Mouse (Mus musculus): ENCODE measurements around the gene Tsc2. TPM values are rescaled to one million over a fixed set of nuclear protein-coding genes. Genes with fewer than 3 reads are reported as not detected.
A peak's percentile ranks its signal among the peaks of the same experiment; 100 is the strongest.

The Tsc2 gene
- polyA plus RNA-seq, 1 experiment from 2014 or later: 18.6 TPM

DNA sequence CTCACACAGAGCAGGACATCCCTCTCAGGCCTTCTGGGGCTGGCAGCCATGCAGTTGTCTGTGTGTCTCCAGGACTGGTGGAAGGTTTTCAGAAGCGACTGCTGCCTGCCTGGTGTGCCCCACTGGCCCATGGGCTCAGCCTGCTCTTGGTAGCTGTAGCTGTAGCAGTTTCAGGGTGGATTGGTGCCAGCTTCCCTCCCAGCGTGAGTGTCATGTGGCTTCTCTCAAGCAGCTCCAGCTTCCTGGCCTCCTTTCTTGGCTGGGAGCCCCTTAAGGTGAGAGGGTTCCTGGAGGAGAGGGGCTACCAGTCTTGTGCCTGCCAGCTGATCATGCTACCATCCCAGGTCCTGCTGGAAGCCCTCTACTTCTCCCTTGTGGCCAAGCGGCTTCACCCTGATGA lies 41.5 kb downstream of the Tsc2 start:
- Histone ChIP-seq H3K9ac (no peak overlapping the region), H3K27ac (no peak overlapping the region), H3K4me3 (replicated peaks) (no peak overlapping the region), H3K36me3 (peaks cover 70% of the 10 kb centered on the region), H3K9me3 (replicated peaks) (no peaks in the 10 kb centered on the region), H3K27me3 (no peaks in the 10 kb centered on the region), H3K4me1 (replicated peaks) (no peaks in the 10 kb centered on the region), H3K4me2 (no peak overlapping the region)
- DNase-seq (no peak), ATAC-seq (ENCODE audit: low read depth) (no peak)
- 68% methylated on average over 3 of the region's 3 CpGs for WGBS (ENCODE audit: insufficient replicate concordance)

DNA sequence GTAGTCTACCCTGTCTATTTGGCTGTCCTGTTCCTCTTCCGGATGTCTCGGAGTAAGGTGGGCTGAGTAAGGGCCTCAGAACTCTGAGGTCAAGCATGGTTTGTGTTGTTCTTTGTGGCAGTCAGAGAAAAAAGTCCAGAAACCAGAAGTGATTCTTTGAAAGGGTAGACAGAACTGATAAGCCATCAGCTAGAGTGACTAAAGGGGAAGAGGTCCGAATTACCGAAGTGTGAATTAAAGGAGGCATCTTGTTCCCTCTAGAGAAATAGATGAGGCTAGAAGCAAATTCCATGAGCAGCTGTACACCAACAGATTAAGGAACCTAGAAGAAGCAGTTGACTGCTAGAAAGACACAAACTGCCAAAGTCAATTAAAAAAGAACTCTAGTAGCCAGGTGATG lies 45.9 kb downstream of the Tsc2 start:
- no peaks in the 10 kb centered on the region for H3K9me3 ChIP-seq (replicated peaks)
- 66% methylated on average over 4 of the region's 4 CpGs for WGBS (ENCODE audit: insufficient replicate concordance)
- DNase-seq: no peak
- peaks cover 15% of the 10 kb centered on the region for H3K4me1 ChIP-seq (replicated peaks)
- H3K36me3 ChIP-seq: peaks cover 42% of the 10 kb centered on the region
- no peak overlapping the region for H3K4me2 ChIP-seq
- H3K27ac ChIP-seq: no peak overlapping the region
- no peak for ATAC-seq (ENCODE audit: low read depth)
- no peaks in the 10 kb centered on the region for H3K27me3 ChIP-seq
- no peak overlapping the region for H3K9ac ChIP-seq
- H3K4me3 ChIP-seq (replicated peaks): no peak overlapping the region

DNA sequence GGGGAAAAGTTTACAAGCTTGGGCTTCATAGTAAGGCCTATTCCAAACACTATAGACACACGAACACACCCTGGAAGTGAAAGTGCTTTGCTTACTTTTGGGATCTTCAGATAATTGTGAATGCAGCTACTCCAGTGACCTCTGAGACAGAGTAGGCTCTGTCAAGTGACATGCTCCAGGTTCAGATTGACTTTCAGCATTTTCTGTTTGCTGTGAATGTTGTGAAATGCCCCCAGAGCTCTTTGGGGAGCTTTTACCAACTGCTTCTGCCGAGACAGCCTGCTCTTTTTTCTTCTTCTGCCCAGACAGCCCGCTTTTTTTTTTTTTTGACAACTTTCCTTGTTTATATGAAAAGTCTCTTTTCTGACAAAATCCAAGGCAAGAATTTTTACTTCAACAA lies 47.9 kb downstream of the Tsc2 start:
- WGBS (ENCODE audit: insufficient replicate concordance): 63% methylated on average over 3 of the region's 3 CpGs
- H3K27ac ChIP-seq: peak overlapping the region; percentile 48
- no peak overlapping the region for H3K4me2 ChIP-seq
- peaks cover 15% of the 10 kb centered on the region for H3K4me1 ChIP-seq (replicated peaks)
- DNase-seq: no peak
- ATAC-seq (ENCODE audit: low read depth): no peak; the same call in 1 of the 2 replicates
- no peaks in the 10 kb centered on the region for H3K27me3 ChIP-seq
- peaks cover 53% of the 10 kb centered on the region for H3K36me3 ChIP-seq
- H3K9me3 ChIP-seq (replicated peaks): no peaks in the 10 kb centered on the region
- no peak overlapping the region for H3K4me3 ChIP-seq (replicated peaks)
- no peak overlapping the region for H3K9ac ChIP-seq

DNA sequence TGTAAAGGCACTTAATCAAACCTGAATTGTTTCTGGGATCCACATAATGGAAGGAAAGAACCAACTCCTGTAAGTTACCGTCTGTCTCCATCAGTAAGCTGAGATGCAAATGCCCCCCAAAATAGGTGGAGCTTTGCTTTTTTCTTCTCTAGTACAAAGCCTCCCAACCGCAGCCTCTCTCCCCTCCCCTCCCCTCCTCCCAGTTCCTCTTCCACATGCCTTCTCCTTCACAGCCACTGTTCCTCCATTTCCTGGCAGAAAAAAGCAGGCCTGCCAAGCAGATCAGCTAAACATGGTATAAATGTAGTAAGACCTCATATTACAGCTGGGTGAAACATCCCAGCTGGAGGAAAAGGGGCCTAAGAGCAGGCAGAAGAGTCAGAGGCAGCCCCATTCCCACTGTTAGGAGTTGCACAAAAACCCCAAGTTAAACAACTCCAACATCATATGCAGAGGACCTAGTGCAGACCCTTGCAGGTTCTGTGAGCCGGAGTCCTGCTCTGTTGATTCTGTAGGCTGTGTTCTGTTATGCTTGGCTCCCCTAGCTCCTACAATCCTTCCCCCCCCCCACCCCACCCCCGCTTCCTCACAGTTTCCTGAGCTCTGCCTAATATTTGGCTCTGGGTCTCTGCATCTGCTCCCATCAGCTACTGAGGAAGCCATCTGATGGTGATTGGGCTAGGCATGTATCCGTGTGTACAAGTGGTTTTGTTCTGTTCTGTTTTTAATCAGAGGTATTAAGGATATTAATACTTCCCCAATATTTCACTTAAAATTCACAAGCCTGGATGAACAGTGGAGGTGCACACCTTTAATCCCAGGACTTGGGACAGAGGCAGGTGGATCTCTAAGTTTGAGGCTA lies 48.6 kb downstream of the Tsc2 start:
- no peak overlapping the region for H3K4me2 ChIP-seq
- H3K36me3 ChIP-seq: peaks cover 57% of the 10 kb centered on the region
- H3K9me3 ChIP-seq (replicated peaks): no peaks in the 10 kb centered on the region
- DNase-seq (no peak), ATAC-seq (ENCODE audit: low read depth) (no peak)
- no peak overlapping the region for H3K4me3 ChIP-seq (replicated peaks)
- H3K27ac ChIP-seq: peak overlapping the region; percentile 48
- WGBS (ENCODE audit: insufficient replicate concordance): 43% methylated on average over 5 of the region's 5 CpGs
- no peak overlapping the region for H3K9ac ChIP-seq
- H3K27me3 ChIP-seq: no peaks in the 10 kb centered on the region
- H3K4me1 ChIP-seq (replicated peaks): peaks cover 15% of the 10 kb centered on the region

DNA sequence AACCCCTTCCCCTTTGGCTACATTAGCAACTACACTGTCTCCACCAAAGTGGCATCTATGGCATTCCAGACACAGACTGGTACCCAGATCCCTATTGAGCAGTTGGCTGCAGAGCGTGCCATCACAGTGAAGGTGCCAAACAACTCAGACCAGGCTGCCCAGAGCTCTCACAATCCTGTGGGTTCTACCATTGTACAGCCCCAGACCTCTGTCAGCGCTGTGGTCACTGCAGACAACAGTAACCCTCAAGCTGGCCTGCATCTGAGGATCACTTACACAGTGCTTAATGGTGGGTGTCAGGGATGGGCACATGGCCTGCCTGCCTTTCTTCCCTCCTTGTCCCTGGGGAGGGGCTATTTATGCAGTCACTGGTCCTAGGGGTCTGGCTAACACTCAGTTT lies 52.1 kb downstream of the Tsc2 start:
- Histone ChIP-seq H3K4me2 (no peak overlapping the region), H3K4me3 (replicated peaks) (no peak overlapping the region), H3K27ac (no peak overlapping the region), H3K9me3 (replicated peaks) (no peaks in the 10 kb centered on the region), H3K9ac (no peak overlapping the region), H3K36me3 (peaks cover 36% of the 10 kb centered on the region), H3K4me1 (replicated peaks) (peaks cover 15% of the 10 kb centered on the region), H3K27me3 (no peaks in the 10 kb centered on the region)
- no peak for ATAC-seq (ENCODE audit: low read depth)
- 89% methylated on average over 2 of the region's 2 CpGs for WGBS (ENCODE audit: insufficient replicate concordance)
- DNase-seq: no peak

DNA sequence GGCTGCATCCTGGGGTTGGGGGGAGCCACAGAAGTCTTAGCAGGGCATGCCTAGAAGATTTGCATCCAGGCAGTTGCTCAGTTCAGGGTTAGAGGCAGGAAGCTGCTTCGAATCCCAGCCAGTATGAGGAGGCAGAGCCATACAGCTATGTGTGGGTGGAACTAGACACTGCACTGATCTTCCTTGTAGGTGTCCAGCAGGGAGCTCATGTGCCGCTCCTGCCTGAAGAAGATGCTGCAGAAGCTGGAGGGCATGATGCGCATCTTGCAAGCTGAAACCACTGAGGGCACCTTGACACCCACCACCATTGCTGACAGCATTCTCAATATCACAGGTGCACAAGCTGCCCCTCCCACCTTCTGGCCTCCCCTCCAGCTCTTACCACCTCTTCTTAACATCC lies 52.9 kb downstream of the Tsc2 start:
- no peaks in the 10 kb centered on the region for H3K9me3 ChIP-seq (replicated peaks)
- 90% methylated on average over 3 of the region's 3 CpGs for WGBS (ENCODE audit: insufficient replicate concordance)
- peaks cover 36% of the 10 kb centered on the region for H3K36me3 ChIP-seq
- no peak for DNase-seq
- peaks cover 10% of the 10 kb centered on the region for H3K4me1 ChIP-seq (replicated peaks)
- H3K27me3 ChIP-seq: no peaks in the 10 kb centered on the region
- no peak for ATAC-seq (ENCODE audit: low read depth)
- H3K4me3 ChIP-seq (replicated peaks): no peak overlapping the region
- H3K4me2 ChIP-seq: no peak overlapping the region
- H3K9ac ChIP-seq: no peak overlapping the region
- H3K27ac ChIP-seq: no peak overlapping the region

DNA sequence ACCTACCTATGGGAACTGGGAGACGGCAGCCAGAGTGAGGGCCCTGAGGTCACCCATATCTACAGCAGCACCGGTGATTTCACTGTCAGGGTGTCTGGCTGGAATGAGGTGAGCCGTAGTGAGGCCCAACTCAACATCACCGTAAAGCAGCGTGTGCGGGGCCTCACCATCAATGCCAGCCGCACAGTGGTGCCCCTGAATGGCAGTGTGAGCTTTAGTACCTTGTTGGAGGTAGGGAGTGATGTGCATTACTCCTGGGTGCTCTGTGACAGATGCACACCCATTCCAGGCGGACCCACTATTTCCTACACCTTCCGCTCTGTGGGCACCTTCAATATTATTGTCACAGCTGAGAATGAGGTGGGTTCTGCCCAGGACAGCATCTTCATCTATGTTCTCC lies 58.6 kb downstream of the Tsc2 start:
- Histone ChIP-seq H3K4me3 (replicated peaks) (no peak overlapping the region), H3K27ac (no peak overlapping the region), H3K9ac (no peak overlapping the region), H3K27me3 (no peaks in the 10 kb centered on the region), H3K4me2 (no peak overlapping the region), H3K9me3 (replicated peaks) (no peaks in the 10 kb centered on the region), H3K4me1 (replicated peaks) (peaks cover 9% of the 10 kb centered on the region), H3K36me3 (peaks cover 45% of the 10 kb centered on the region)
- 82% methylated on average over 9 of the region's 9 CpGs for WGBS (ENCODE audit: insufficient replicate concordance)
- DNase-seq: no peak
- ATAC-seq (ENCODE audit: low read depth): no peak

DNA sequence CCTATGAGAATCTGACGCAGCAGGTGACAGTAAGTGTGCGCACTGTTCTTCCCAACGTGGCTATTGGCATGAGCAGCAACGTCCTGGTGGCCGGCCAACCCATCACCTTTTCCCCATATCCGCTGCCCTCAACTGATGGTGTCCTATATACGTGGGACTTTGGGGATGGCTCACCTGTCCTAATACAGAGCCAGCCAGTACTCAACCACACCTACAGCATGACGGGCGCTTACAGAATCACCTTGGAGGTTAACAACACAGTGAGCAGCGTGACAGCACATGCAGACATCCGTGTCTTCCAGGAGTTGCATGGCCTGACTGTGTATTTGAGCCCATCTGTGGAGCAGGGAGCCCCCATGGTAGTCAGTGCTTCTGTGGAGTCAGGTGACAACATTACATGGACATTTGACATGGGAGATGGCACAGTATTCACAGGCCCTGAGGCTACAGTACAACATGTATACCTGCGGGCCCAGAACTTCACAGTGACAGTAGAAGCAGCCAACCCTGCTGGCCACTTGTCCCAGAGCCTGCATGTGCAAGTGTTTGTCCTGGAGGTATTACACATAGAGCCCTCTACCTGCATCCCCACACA lies 59.7 kb downstream of the Tsc2 start:
- 84% methylated on average over 12 of the region's 12 CpGs for whole genome bisulfite sequencing (ENCODE audit: insufficient replicate concordance)

DNA sequence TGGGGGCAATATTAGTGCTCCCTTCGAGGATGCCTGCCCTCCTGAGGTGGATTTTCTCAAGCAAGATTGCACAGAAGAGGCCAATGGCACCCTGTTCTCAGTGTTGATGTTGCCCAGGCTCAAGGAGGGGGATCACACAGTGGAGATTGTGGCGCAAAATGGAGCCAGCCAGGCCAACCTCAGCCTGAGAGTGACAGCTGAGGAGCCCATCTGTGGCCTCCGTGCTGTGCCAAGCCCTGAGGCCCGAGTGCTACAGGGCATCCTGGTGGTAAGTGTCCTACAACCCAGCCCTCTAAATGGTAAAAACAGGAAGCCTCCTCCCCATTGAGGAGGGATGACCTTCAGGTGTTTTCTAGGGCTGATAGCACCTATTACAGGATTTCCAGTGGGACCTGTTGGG lies 62.6 kb downstream of the Tsc2 start:
- Histone ChIP-seq H3K27me3 (no peaks in the 10 kb centered on the region), H3K4me2 (no peak overlapping the region), H3K4me3 (replicated peaks) (no peak overlapping the region), H3K27ac (no peak overlapping the region), H3K4me1 (replicated peaks) (peaks cover 25% of the 10 kb centered on the region), H3K9ac (no peak overlapping the region), H3K9me3 (replicated peaks) (no peaks in the 10 kb centered on the region), H3K36me3 (peaks cover 48% of the 10 kb centered on the region)
- ATAC-seq (ENCODE audit: low read depth) (no peak), DNase-seq (no peak)
- WGBS (ENCODE audit: insufficient replicate concordance): 71% methylated on average over 4 of the region's 4 CpGs

More for the DNA sequence above, 59.7 kb downstream of the Tsc2 start:
- Histone ChIP-seq H3K4me2 (no peak overlapping the region), H3K27ac (no peak overlapping the region), H3K9ac (no peak overlapping the region), H3K36me3 (peaks cover 49% of the 10 kb centered on the region), H3K27me3 (no peaks in the 10 kb centered on the region), H3K4me3 (replicated peaks) (no peak overlapping the region), H3K9me3 (replicated peaks) (no peaks in the 10 kb centered on the region), H3K4me1 (replicated peaks) (peaks cover 9% of the 10 kb centered on the region)
- no peak for DNase-seq
- no peak for ATAC-seq (ENCODE audit: low read depth)

DNA sequence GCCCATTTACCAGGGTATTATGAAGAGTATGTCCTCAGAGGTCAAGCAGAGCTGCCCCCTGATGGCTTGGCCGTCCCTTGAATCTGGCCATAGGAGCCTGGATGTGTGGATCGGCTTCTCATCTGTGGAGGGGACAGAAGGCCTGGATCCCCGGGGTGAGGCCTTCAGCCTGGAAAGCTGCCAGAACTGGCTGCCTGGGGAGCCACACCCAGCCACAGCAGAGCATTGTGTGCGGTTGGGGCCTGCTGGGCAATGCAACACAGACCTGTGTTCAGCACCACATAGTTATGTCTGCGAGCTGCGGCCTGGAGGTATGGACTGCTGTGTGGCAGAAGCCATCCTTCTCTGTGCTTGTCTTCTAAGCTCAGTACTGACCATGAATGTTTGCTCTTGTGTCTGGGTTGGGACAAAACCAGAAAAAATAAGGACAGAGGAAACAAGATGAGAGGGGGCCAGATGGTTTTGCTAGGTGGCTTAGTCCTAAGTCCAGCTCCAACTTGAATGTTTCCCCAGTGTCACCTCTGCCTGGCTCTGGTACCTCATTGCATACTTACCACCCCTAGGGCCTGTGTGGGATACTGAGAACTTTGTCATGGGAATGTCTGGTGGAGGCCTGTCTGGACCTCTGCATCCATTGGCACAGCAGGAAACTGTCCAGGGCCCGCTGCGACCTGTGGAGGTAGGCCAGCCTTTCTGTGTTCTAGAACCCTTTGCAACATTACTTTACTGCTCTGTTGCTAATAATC lies 65.2 kb downstream of the Tsc2 start:
- Histone ChIP-seq H3K27me3 (no peaks in the 10 kb centered on the region), H3K36me3 (peaks cover 33% of the 10 kb centered on the region), H3K4me2 (no peak overlapping the region), H3K4me1 (replicated peaks) (peaks cover 19% of the 10 kb centered on the region), H3K9ac (peak overlapping the region; percentile 43; the same call in 1 of the 2 replicates), H3K4me3 (replicated peaks) (no peak overlapping the region), H3K27ac (no peak overlapping the region; the same call in 1 of the 2 replicates), H3K9me3 (replicated peaks) (no peaks in the 10 kb centered on the region)
- WGBS (ENCODE audit: insufficient replicate concordance): 62% methylated on average over 8 of the region's 8 CpGs
- no peak for DNase-seq
- peak; percentile 76 for ATAC-seq (ENCODE audit: low read depth)

DNA sequence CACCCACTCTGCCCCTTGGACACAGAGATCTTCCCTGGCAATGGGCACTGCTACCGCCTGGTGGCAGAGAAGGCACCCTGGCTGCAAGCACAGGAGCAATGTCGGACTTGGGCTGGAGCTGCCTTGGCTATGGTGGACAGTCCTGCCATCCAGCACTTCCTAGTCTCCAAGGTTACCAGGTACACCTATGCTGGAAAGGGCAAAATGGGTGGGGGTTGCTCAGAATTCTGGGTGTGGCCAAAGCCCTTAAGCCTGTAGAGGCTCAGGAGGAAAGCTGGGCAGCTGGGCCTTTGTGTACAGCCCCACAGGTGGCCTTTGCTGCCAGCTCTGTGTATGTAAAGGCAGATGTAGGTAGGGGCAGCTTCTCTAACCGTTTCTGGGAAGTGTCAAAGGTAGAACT lies 66.6 kb downstream of the Tsc2 start:
- no peak overlapping the region for H3K9ac ChIP-seq
- ATAC-seq (ENCODE audit: low read depth) (no peak), DNase-seq (no peak)
- H3K4me3 ChIP-seq (replicated peaks): no peak overlapping the region
- H3K27ac ChIP-seq: no peak overlapping the region
- peaks cover 24% of the 10 kb centered on the region for H3K4me1 ChIP-seq (replicated peaks)
- peaks cover 19% of the 10 kb centered on the region for H3K36me3 ChIP-seq
- H3K4me2 ChIP-seq: no peak overlapping the region
- no peaks in the 10 kb centered on the region for H3K27me3 ChIP-seq
- 78% methylated on average over 3 of the region's 3 CpGs for WGBS (ENCODE audit: insufficient replicate concordance)
- H3K9me3 ChIP-seq (replicated peaks): no peaks in the 10 kb centered on the region

All from liver, embryonic 13.5 days (tissue).